Mouse (Mus musculus): ENCODE data around the gene Atp8b2. TPM values are rescaled to one million over a fixed set of nuclear protein-coding genes. Genes with fewer than 3 reads are reported as not detected.
A peak's percentile ranks its signal among the peaks of the same experiment; 100 is the strongest.

The Atp8b2 gene
- polyA plus RNA-seq, 1 experiment from 2014 or later: 11.4 TPM

GRCm38 (mm10) chr3:89899511-89899908 lies 63.8 kb downstream of the Atp8b2 start:
- no peaks in the 10 kb centered on the region for H3K27me3 ChIP-seq (ENCODE audit: control insufficient read depth, insufficient read depth, low read length)
- no peak overlapping the region for H3K27ac ChIP-seq (ENCODE audit: low read depth, low read length)
- H3K4me3 ChIP-seq (ENCODE audit: low read depth, low read length): no peak overlapping the region
- no peak overlapping the region for H3K9ac ChIP-seq (ENCODE audit: low read length)
- H3K4me1 ChIP-seq (ENCODE audit: control insufficient read depth, insufficient read depth, low read length): no peaks in the 10 kb centered on the region
- H3K4me2 ChIP-seq: no peak overlapping the region
- no peaks in the 10 kb centered on the region for H3K36me3 ChIP-seq (ENCODE audit: control insufficient read depth, insufficient read depth, low read length)
- 73% methylated on average over 8 of the region's 8 CpGs for whole genome bisulfite sequencing
- ATAC-seq (ENCODE audit: low FRiP score): no peak
- no peak for DNase-seq (ENCODE audit: low spot score, missing footprints)
- no peaks in the 10 kb centered on the region for H3K9me3 ChIP-seq (ENCODE audit: control insufficient read depth, low read length)

GRCm38 (mm10) chr3:89898870-89899510 lies 64.3 kb downstream of the Atp8b2 start:
- Histone ChIP-seq H3K27me3 (ENCODE audit: control insufficient read depth, insufficient read depth, low read length) (no peaks in the 10 kb centered on the region), H3K4me2 (no peak overlapping the region), H3K4me1 (ENCODE audit: control insufficient read depth, insufficient read depth, low read length) (no peaks in the 10 kb centered on the region), H3K9ac (ENCODE audit: low read length) (no peak overlapping the region), H3K4me3 (ENCODE audit: low read depth, low read length) (no peak overlapping the region), H3K9me3 (ENCODE audit: control insufficient read depth, low read length) (no peaks in the 10 kb centered on the region), H3K27ac (ENCODE audit: low read depth, low read length) (no peak overlapping the region), H3K36me3 (ENCODE audit: control insufficient read depth, insufficient read depth, low read length) (no peaks in the 10 kb centered on the region)
- DNase-seq (ENCODE audit: low spot score, missing footprints) (no peak), ATAC-seq (ENCODE audit: low FRiP score) (no peak)
- WGBS: 72% methylated on average over 5 of the region's 5 CpGs

- H3K4me2 ChIP-seq: no peak overlapping the region
- no peaks in the 10 kb centered on the region for H3K9me3 ChIP-seq (ENCODE audit: control insufficient read depth, low read length)
- H3K4me1 ChIP-seq (ENCODE audit: control insufficient read depth, insufficient read depth, low read length): no peaks in the 10 kb centered on the region
- DNase-seq (ENCODE audit: low spot score, missing footprints) (no peak), ATAC-seq (ENCODE audit: low FRiP score) (no peak)
- WGBS: 79% methylated on average over 10 of the region's 10 CpGs
- no peaks in the 10 kb centered on the region for H3K36me3 ChIP-seq (ENCODE audit: control insufficient read depth, insufficient read depth, low read length)
- no peaks in the 10 kb centered on the region for H3K27me3 ChIP-seq (ENCODE audit: control insufficient read depth, insufficient read depth, low read length)
- H3K4me3 ChIP-seq (ENCODE audit: low read depth, low read length): no peak overlapping the region
- no peak overlapping the region for H3K27ac ChIP-seq (ENCODE audit: low read depth, low read length)
- no peak overlapping the region for H3K9ac ChIP-seq (ENCODE audit: low read length)
Observed at GRCm38 (mm10) chr3:89898011-89898410, 65.3 kb downstream of the Atp8b2 start.

GRCm38 (mm10) chr3:89897204-89897796 lies 66.0 kb downstream of the Atp8b2 start:
- Histone ChIP-seq H3K27ac (ENCODE audit: low read depth, low read length) (no peak overlapping the region), H3K36me3 (ENCODE audit: control insufficient read depth, insufficient read depth, low read length) (no peaks in the 10 kb centered on the region), H3K9ac (ENCODE audit: low read length) (no peak overlapping the region), H3K4me2 (no peak overlapping the region), H3K4me1 (ENCODE audit: control insufficient read depth, insufficient read depth, low read length) (no peaks in the 10 kb centered on the region), H3K9me3 (ENCODE audit: control insufficient read depth, low read length) (no peaks in the 10 kb centered on the region), H3K4me3 (ENCODE audit: low read depth, low read length) (no peak overlapping the region), H3K27me3 (ENCODE audit: control insufficient read depth, insufficient read depth, low read length) (no peaks in the 10 kb centered on the region)
- peak; percentile 67 for DNase-seq (ENCODE audit: low spot score, missing footprints)
- 75% methylated on average over 8 of the region's 8 CpGs for WGBS
- ATAC-seq (ENCODE audit: low FRiP score): no peak

DNA sequence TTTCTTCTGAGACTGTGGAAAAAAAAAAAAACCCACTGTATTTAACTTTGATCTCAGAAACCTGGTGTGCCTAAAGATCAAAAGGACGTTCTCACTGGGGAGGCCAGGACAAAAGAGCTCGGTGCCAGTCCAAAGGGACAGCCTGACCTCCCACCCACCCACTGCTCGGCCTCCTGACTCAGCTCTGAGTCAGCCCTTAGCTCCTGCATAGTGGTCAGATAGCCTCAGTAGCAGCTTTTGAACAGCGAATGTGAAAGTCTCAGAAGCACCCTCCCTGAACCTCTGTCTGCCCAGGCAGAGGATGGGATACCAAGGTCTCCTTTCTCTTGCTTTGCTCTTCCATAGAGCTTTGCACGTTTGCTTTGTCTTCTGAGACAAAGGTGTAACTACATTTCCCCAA lies 66.7 kb downstream of the Atp8b2 start:
- H3K27ac ChIP-seq (ENCODE audit: low read depth, low read length): no peak overlapping the region
- H3K4me2 ChIP-seq: no peak overlapping the region
- no peaks in the 10 kb centered on the region for H3K27me3 ChIP-seq (ENCODE audit: control insufficient read depth, insufficient read depth, low read length)
- WGBS: 24% methylated on average over 5 of the region's 5 CpGs
- no peaks in the 10 kb centered on the region for H3K9me3 ChIP-seq (ENCODE audit: control insufficient read depth, low read length)
- DNase-seq (ENCODE audit: low spot score, missing footprints) (peak; percentile 67), ATAC-seq (ENCODE audit: low FRiP score) (no peak)
- H3K4me3 ChIP-seq (ENCODE audit: low read depth, low read length): no peak overlapping the region
- H3K9ac ChIP-seq (ENCODE audit: low read length): no peak overlapping the region
- H3K36me3 ChIP-seq (ENCODE audit: control insufficient read depth, insufficient read depth, low read length): no peaks in the 10 kb centered on the region
- H3K4me1 ChIP-seq (ENCODE audit: control insufficient read depth, insufficient read depth, low read length): no peaks in the 10 kb centered on the region

DNA sequence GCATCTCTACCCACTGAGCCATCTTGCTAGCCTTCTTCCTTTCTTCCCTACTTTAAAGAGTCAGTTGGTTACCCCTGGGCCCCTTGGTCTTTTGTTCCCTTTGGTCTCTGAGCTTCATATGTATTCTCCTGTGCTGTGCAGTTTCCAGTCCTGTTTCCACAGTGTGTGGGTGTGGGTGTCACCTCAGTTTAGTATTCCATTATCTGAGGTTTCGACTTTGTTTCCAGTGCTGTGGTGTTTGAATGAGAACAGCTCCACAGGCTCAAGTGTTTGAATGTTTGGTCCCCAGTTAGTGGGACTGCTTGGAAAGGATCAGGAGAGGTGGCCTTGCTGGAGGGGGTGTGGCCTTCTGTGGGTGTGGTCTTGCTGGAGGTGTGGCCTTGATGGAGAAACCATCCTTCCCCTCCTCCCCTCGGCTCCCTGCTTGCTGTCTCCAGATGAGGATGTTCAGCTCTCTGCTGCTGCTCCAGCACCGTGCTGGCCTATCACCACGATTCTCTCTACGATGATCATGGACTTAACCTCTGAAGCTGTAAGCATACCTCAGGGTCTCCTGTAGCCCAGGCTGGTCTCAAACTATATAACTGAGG lies 70.7 kb downstream of the Atp8b2 start:
- H3K27me3 ChIP-seq (ENCODE audit: control insufficient read depth, insufficient read depth, low read length): no peaks in the 10 kb centered on the region
- H3K9ac ChIP-seq (ENCODE audit: low read length): no peak overlapping the region
- no peak overlapping the region for H3K27ac ChIP-seq (ENCODE audit: low read depth, low read length)
- no peaks in the 10 kb centered on the region for H3K4me1 ChIP-seq (ENCODE audit: control insufficient read depth, insufficient read depth, low read length)
- DNase-seq (ENCODE audit: low spot score, missing footprints) (peak; percentile 35), ATAC-seq (ENCODE audit: low FRiP score) (no peak)
- no peak overlapping the region for H3K4me3 ChIP-seq (ENCODE audit: low read depth, low read length)
- no peaks in the 10 kb centered on the region for H3K36me3 ChIP-seq (ENCODE audit: control insufficient read depth, insufficient read depth, low read length)
- H3K9me3 ChIP-seq (ENCODE audit: control insufficient read depth, low read length): no peaks in the 10 kb centered on the region
- 83% methylated on average over 5 of the region's 5 CpGs for WGBS
- H3K4me2 ChIP-seq: no peak overlapping the region

DNA sequence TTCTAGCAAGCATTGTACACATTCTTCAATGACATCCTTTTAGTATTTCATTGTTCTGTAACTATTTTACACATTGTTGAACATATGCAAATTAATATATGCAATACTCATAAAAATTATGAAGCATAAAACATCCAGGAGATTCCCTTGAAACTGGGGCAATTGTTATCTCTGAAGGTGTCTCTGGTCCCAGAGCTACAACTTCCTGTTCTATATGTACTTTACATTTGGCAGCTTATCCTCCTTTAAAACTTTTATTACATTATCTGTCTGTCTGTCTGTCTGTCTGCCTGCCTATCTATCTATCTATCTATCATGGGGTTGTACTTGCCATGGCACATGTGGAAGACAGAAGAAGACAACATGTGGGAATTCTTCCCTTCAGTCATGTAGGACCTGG lies 71.6 kb downstream of the Atp8b2 start:
- Histone ChIP-seq H3K4me3 (ENCODE audit: low read depth, low read length) (no peak overlapping the region), H3K27ac (ENCODE audit: low read depth, low read length) (no peak overlapping the region), H3K36me3 (ENCODE audit: control insufficient read depth, insufficient read depth, low read length) (no peaks in the 10 kb centered on the region), H3K27me3 (ENCODE audit: control insufficient read depth, insufficient read depth, low read length) (no peaks in the 10 kb centered on the region), H3K9ac (ENCODE audit: low read length) (no peak overlapping the region), H3K4me2 (no peak overlapping the region), H3K4me1 (ENCODE audit: control insufficient read depth, insufficient read depth, low read length) (no peaks in the 10 kb centered on the region), H3K9me3 (ENCODE audit: control insufficient read depth, low read length) (no peaks in the 10 kb centered on the region)
- DNase-seq (ENCODE audit: low spot score, missing footprints) (no peak), ATAC-seq (ENCODE audit: low FRiP score) (no peak)

DNA sequence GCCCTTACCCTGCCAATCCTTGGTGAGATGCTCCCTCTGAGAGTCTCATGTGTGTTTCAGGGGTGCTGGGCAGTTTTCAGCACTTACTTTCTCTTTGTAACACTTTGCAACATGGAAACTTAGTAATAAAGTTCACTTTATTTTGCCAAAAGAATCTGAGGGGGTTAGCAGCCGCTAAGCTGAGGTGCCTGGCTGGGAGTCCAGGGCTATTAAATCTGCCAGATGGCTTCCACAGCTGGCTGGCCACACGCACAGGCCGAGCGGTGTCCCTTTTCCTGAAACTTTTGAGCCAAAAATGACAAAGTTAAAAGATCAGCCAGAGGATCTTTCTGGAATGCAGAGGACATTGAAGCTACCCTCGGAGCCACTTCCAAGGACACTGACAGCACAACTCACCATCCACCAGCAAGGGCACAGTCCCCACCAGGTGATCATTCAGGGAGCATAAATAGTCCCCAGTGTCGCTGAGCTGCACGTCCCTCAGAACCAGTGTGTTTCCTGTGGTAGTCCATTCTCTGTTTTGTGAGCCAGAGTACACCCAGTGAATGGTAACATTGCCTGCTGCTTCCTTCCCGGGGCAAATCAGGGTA lies 73.4 kb downstream of the Atp8b2 start:
- H3K4me1 ChIP-seq (ENCODE audit: control insufficient read depth, insufficient read depth, low read length): no peaks in the 10 kb centered on the region
- no peak overlapping the region for H3K4me3 ChIP-seq (ENCODE audit: low read depth, low read length)
- H3K9ac ChIP-seq (ENCODE audit: low read length): no peak overlapping the region
- no peaks in the 10 kb centered on the region for H3K27me3 ChIP-seq (ENCODE audit: control insufficient read depth, insufficient read depth, low read length)
- DNase-seq (ENCODE audit: low spot score, missing footprints): peak; percentile 28
- WGBS: 78% methylated on average over 8 of the region's 8 CpGs
- H3K27ac ChIP-seq (ENCODE audit: low read depth, low read length): no peak overlapping the region
- H3K4me2 ChIP-seq: no peak overlapping the region
- H3K36me3 ChIP-seq (ENCODE audit: control insufficient read depth, insufficient read depth, low read length): no peaks in the 10 kb centered on the region
- H3K9me3 ChIP-seq (ENCODE audit: control insufficient read depth, low read length): no peaks in the 10 kb centered on the region
- ATAC-seq (ENCODE audit: low FRiP score): no peak

Data from midbrain, embryonic 11.5 days (tissue).